Mouse (Mus musculus) kidney, embryonic 16.5 days (tissue): ENCODE results near the gene Sclt1. TPM values are rescaled to one million over a fixed set of nuclear protein-coding genes. Genes with fewer than 3 reads are reported as not detected.

ENCODE experiments used
- ATAC-seq: fragments of 200-750 bp; cut with Nextera tagmentation; 2 replicates; pipeline ENCODE4 v1.8.0; 2017; ENCODE audit warnings: moderate TSS enrichment; ENCODE audit not compliant: low FRiP score, low TSS enrichment
- H3K27ac ChIP-seq: fragments of 300-500 bp; sonication (generic); 2 replicates; pipeline ENCODE4 v1.5.1; 2014; ENCODE audit warnings: low read length
- H3K27me3 ChIP-seq: fragments of 300-500 bp; sonication (generic); 2 replicates; pipeline ENCODE4 v1.6.1; 2014; ENCODE audit warnings: low read length, control low read depth, mixed read lengths; ENCODE audit not compliant: insufficient read depth
- H3K36me3 ChIP-seq: fragments of 300-500 bp; sonication (generic); 2 replicates; pipeline ENCODE4 v1.6.1; 2014; ENCODE audit warnings: low read length, control low read depth, mixed read lengths; ENCODE audit not compliant: insufficient read depth
- H3K4me1 ChIP-seq: fragments of 300-500 bp; sonication (generic); 2 replicates; pipeline ENCODE4 v1.6.1; 2014; ENCODE audit warnings: low read length, control low read depth, mixed read lengths; ENCODE audit not compliant: insufficient read depth
- H3K4me2 ChIP-seq: fragments of 300-500 bp; sonication (generic); replicated peaks from 2 replicates; pipeline ENCODE4 v1.6.1; 2014; ENCODE audit warnings: low read depth, low read length
- H3K4me3 ChIP-seq: fragments of 300-500 bp; sonication (generic); 2 replicates; pipeline ENCODE4 v1.5.1; 2014; ENCODE audit warnings: mild to moderate bottlenecking, low read length
- H3K9ac ChIP-seq: fragments of 300-500 bp; sonication (generic); replicated peaks from 2 replicates; pipeline ENCODE4 v1.6.1; 2014; ENCODE audit warnings: low read length
- H3K9me3 ChIP-seq: fragments of 300-500 bp; sonication (generic); 2 replicates; pipeline ENCODE4 v1.6.1; 2016; ENCODE audit warnings: low read length, control low read depth
- WGBS: fragments of 180-500 bp; shearing (Covaris S2); extraction: QIAGEN DNeasy Blood & Tissue Kit; methylation state at CpG from one replicate; pipeline ENCODE4 v1.1.7; 2014; 5-methylcytosine and 5-hydroxymethylcytosine counted together
- polyA plus RNA-seq: library from polyadenylated mRNA; unstranded; fragments of >200 nt; fragmentation: Nextera tagmentation; extraction: Ambion mirVana; gene quantifications from 2 replicates; pipeline ENCODE4 v1.2.1, GENCODE M21; 2015

Gene Sclt1
- polyA plus RNA-seq, 1 experiment from 2014 or later: 18.3 TPM

DNA sequence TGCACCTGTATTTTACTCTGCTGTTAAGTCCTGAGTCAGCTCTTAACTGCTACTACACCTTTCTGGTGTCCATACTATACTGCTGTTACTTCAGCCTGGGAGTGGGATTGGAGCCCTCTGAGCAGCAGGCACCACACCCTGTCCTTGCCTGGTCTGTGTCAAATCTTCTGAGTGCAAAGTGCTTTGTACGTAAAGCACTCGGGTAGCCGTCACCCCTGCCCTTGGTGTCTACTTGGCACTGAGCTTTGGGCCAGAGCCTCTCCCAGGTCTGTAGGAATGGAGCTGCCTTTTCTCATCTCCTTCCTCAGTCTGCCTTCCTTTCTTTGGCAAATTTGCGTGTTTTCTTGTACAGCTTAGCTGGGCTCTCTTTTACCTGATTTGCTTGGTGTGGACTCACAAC, 152.3 kb downstream of the Sclt1 start:
- H3K9me3 ChIP-seq: no peaks in the 10 kb centered on the region
- whole genome bisulfite sequencing: 91% methylated on average over 4 of the region's 4 CpGs
- no peaks in the 10 kb centered on the region for H3K27me3 ChIP-seq
- H3K27ac ChIP-seq: no peak overlapping the region
- H3K36me3 ChIP-seq: peaks cover 19% of the 10 kb centered on the region
- no peak overlapping the region for H3K4me3 ChIP-seq
- ATAC-seq: no peak
- peaks cover 19% of the 10 kb centered on the region for H3K4me1 ChIP-seq
- H3K9ac ChIP-seq: no peak overlapping the region
- H3K4me2 ChIP-seq: no peak overlapping the region

DNA sequence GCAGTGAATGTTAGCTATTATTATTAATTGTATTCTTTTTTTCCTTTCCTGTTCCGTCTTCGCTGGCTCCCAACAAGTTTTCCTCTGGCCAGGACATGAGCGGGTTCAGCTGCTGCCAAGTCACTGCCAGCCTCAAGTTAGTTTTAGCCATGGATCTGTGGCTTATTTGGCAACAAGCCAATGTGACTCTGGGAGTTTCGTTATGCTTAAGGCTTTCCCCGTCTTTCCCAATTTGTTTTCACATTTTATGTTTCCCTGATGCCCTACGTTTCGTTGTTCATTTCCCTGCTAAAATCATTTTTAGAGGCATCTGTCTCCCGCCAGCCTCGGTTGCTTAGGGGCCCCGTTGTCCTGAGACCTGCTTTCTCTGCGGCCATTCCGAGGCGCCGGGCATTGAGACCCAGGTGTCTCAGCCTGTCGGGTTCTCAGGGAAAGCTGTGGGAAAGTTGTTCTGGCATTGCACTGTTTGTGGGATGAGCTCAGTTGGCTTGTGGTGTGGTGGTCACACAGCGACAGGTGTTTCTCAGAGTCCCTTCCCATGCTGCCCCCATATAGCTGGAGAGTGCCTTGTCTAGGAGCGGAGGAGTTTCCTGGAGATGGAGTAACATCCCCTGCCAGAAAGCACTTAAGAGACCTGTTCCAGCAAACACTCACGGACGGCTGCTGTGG, 152.9 kb downstream of the Sclt1 start:
- no peak overlapping the region for H3K27ac ChIP-seq
- H3K4me3 ChIP-seq: no peak overlapping the region
- peaks cover 19% of the 10 kb centered on the region for H3K4me1 ChIP-seq
- no peak overlapping the region for H3K9ac ChIP-seq
- H3K4me2 ChIP-seq: no peak overlapping the region
- ATAC-seq: no peak
- no peaks in the 10 kb centered on the region for H3K9me3 ChIP-seq
- H3K36me3 ChIP-seq: peaks cover 16% of the 10 kb centered on the region
- H3K27me3 ChIP-seq: no peaks in the 10 kb centered on the region
- 75% methylated on average over 19 of the region's 19 CpGs for WGBS

DNA sequence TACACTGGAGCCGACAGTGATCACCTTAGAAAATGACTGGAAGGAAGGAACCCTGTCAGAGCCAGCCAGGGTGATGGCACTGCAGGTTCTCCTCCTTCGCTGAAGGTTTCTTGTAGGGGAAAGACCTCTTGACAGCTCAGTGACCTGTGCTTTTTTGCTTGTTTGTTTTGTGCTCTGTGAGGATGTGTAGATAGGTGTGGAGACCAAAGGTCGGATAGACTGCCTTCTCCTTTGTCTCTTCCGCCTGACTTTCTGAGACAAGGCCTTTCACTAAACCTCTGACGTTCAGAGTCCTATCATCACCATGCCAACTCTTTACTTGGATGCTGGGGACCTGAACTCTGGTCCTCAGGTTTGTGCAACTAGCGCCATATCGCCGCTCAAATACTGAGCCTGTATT, 153.8 kb downstream of the Sclt1 start:
- H3K27ac ChIP-seq: no peak overlapping the region
- peaks cover 19% of the 10 kb centered on the region for H3K4me1 ChIP-seq
- H3K36me3 ChIP-seq: peaks cover 7% of the 10 kb centered on the region; the same call in 1 of the 2 replicates
- ATAC-seq: no peak
- no peak overlapping the region for H3K4me2 ChIP-seq
- no peak overlapping the region for H3K4me3 ChIP-seq
- H3K9ac ChIP-seq: no peak overlapping the region
- H3K27me3 ChIP-seq: no peaks in the 10 kb centered on the region
- H3K9me3 ChIP-seq: no peaks in the 10 kb centered on the region
- WGBS: 74% methylated on average over 8 of the region's 8 CpGs

DNA sequence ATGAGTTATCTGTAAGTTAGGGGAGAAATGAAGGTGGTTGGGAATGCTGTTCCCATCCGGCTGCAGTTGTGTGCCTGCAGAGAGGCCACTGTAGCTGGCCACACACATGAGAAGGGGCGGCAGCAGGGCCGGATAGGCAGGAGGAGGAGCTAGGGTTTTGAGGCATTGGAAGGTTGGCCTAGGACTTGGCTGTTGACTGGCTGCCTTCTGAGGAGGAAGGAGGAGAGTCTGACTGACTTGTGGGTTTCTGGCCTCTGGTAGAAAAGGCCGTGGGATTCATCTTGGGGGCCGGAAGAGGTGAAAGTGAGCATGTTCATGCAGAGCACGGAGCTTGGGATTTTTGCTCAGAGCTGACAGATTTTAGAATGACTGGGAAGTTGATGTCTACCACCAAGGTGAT, 154.7 kb downstream of the Sclt1 start:
- peak; percentile 55; the same call in 1 of the 2 replicates for ATAC-seq
- no peaks in the 10 kb centered on the region for H3K27me3 ChIP-seq

DNA sequence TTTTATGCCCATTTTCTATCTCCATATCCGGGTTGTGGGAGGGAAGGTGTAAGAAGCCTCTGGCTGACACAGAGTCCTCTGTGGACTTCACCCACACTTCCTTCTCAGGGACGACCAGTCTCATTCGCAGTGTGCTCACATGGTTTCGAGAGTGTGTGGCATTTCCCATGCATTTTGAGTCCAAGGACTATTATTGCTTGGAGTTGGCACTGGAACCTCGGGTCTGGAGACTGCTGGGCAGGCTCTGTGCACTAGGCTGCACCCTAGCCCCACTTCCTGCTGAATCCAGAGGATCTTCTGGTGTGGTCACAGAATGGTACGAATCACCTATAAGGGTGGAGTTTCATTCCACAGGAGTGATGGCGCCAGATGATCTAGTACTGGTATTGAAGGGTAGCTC, 155.4 kb downstream of the Sclt1 start:
- ATAC-seq: no peak
- H3K27ac ChIP-seq: no peak overlapping the region
- H3K27me3 ChIP-seq: no peaks in the 10 kb centered on the region
- whole genome bisulfite sequencing: 78% methylated on average over 7 of the region's 7 CpGs
- no peaks in the 10 kb centered on the region for H3K9me3 ChIP-seq
- H3K4me3 ChIP-seq: no peak overlapping the region
- H3K4me2 ChIP-seq: no peak overlapping the region
- H3K36me3 ChIP-seq: 0 out of 2 replicates have a peak, but pooled peaks cover 5% of the 10 kb centered on the region
- no peak overlapping the region for H3K9ac ChIP-seq
- peaks cover 27% of the 10 kb centered on the region for H3K4me1 ChIP-seq

More for the DNA sequence above, 154.7 kb downstream of the Sclt1 start:
- Histone ChIP-seq H3K9ac (no peak overlapping the region), H3K4me1 (peaks cover 21% of the 10 kb centered on the region), H3K27ac (no peak overlapping the region), H3K4me3 (no peak overlapping the region), H3K4me2 (no peak overlapping the region), H3K36me3 (0 out of 2 replicates have a peak, but pooled peaks cover 5% of the 10 kb centered on the region), H3K9me3 (no peaks in the 10 kb centered on the region)
- WGBS: 63% methylated on average over 6 of the region's 6 CpGs

DNA sequence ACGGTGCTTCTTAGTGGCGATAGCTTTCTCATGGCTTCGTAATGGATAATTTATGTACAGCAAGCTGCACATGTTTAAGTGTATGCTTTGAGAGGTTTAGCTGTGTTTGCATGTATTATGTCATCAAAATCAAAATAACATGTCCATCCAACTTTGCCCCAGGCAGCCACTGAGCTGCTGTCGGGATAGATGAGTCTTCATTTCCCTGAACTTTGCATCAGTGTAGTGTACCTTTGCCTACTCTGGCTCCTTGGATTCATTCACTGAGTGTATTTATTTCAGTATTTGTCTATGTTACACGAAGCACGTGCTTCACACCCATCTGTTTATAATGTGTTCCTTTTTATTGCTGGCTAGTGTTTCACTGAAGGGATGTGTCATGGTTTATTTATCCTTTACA, 156.0 kb downstream of the Sclt1 start:
- no peaks in the 10 kb centered on the region for H3K9me3 ChIP-seq
- ATAC-seq: no peak
- H3K36me3 ChIP-seq: 0 out of 2 replicates have a peak, but pooled peaks cover 5% of the 10 kb centered on the region
- H3K9ac ChIP-seq: no peak overlapping the region
- 64% methylated on average over 6 of the region's 6 CpGs for WGBS
- no peaks in the 10 kb centered on the region for H3K27me3 ChIP-seq
- no peak overlapping the region for H3K4me3 ChIP-seq
- no peak overlapping the region for H3K27ac ChIP-seq
- peaks cover 33% of the 10 kb centered on the region for H3K4me1 ChIP-seq
- H3K4me2 ChIP-seq: no peak overlapping the region

GRCm38 (mm10) chr3:41585548-41585947, 156.8 kb downstream of the Sclt1 start:
- H3K9ac ChIP-seq: no peak overlapping the region
- WGBS: 82% methylated on average over 5 of the region's 5 CpGs
- no peaks in the 10 kb centered on the region for H3K9me3 ChIP-seq
- H3K36me3 ChIP-seq: 0 out of 2 replicates have a peak, but pooled peaks cover 5% of the 10 kb centered on the region
- H3K27me3 ChIP-seq: no peaks in the 10 kb centered on the region
- H3K27ac ChIP-seq: no peak overlapping the region
- peaks cover 41% of the 10 kb centered on the region for H3K4me1 ChIP-seq
- H3K4me3 ChIP-seq: no peak overlapping the region
- ATAC-seq: no peak
- no peak overlapping the region for H3K4me2 ChIP-seq

DNA sequence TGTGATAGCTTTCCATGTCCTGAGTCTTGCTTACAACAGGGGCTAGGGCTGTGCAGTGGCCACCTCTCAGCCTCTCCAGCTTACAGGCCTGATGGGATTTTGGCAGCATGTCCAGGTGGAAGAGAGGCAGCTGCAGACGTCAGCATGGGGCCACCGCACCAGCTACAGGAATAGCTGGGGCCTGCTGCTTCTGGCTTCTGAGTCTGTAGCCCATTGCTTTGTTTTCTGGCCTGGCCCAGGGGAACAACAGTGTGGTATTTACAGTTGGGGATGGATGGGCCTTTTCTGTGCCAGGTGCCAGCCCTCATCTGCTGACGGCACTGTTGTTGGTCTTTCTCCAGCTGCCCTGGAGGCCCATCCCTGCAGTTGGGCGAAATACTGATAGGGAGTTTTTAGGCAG, 158.7 kb downstream of the Sclt1 start:
- Histone ChIP-seq H3K4me1 (peaks cover 56% of the 10 kb centered on the region), H3K36me3 (no peaks in the 10 kb centered on the region), H3K27me3 (no peaks in the 10 kb centered on the region), H3K9me3 (no peaks in the 10 kb centered on the region), H3K9ac (no peak overlapping the region), H3K4me2 (no peak overlapping the region), H3K4me3 (no peak overlapping the region), H3K27ac (no peak overlapping the region)
- no peak for ATAC-seq
- 87% methylated on average over 4 of the region's 4 CpGs for WGBS

DNA sequence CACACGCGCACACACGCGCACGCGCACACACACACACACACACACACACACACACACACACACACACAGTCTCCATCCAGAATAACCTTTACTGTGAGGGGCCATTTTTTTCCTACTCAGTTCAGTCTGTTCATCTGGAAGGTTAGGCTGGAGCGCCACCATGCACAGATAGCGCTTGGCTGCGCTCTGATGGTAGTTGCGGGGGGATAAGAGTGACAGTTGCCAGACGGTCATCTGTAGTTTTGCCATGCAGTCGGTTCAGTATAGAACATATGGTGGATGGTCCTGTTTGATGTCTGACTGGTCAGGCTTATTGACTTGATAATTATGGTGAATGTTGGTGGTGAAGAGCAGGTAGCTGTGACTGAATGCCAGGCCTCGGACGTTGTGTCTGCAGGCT, 159.2 kb downstream of the Sclt1 start:
- no peak overlapping the region for H3K4me3 ChIP-seq
- peaks cover 59% of the 10 kb centered on the region for H3K4me1 ChIP-seq
- no peak overlapping the region for H3K9ac ChIP-seq
- no peak for ATAC-seq
- no peaks in the 10 kb centered on the region for H3K9me3 ChIP-seq
- no peak overlapping the region for H3K4me2 ChIP-seq
- no peaks in the 10 kb centered on the region for H3K27me3 ChIP-seq
- no peak overlapping the region for H3K27ac ChIP-seq
- 96% methylated on average over 14 of the region's 14 CpGs for WGBS
- no peaks in the 10 kb centered on the region for H3K36me3 ChIP-seq

DNA sequence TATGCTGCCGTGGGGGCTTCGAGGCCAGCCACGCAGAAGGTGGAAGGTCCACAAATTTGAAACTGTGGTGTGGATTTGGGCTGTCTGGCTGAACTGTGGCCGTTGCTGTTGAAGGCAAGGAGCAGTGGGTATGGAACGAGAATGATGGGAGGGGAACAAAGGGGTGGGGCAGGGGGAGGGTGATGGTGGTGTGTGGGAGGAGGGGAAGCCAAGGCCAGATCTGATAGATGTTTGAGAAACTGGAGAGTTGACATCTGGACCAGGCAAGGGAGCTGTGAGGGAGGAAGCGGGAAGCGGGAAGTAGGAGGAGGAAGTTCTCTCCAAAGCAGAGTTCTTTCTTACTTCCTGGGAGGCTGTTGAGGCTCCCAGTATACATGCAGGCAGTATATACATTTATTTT, 160.1 kb downstream of the Sclt1 start:
- H3K36me3 ChIP-seq: no peaks in the 10 kb centered on the region
- no peak overlapping the region for H3K4me3 ChIP-seq
- H3K27ac ChIP-seq: peak overlapping the region; percentile 90
- 49% methylated on average over 7 of the region's 7 CpGs for WGBS
- H3K9me3 ChIP-seq: no peaks in the 10 kb centered on the region
- ATAC-seq: 0 out of 2 replicates have a peak, but pooled peaks have one; percentile 10
- H3K27me3 ChIP-seq: no peaks in the 10 kb centered on the region
- no peak overlapping the region for H3K4me2 ChIP-seq
- peaks cover 59% of the 10 kb centered on the region for H3K4me1 ChIP-seq
- H3K9ac ChIP-seq: no peak overlapping the region; the same call in 1 of the 2 replicates
